Mouse (Mus musculus) stomach, embryonic 14.5 days (tissue): Measurements from ENCODE around the gene Fra10ac1. TPM values are rescaled to one million over a fixed set of nuclear protein-coding genes. Genes with fewer than 3 reads are reported as not detected.

ENCODE experiments used
- ATAC-seq: fragments of 200-750 bp; cut with Nextera tagmentation; 2 replicates; pipeline ENCODE4 v1.8.0; 2017; ENCODE audit warnings: low read depth, moderate TSS enrichment; ENCODE audit not compliant: insufficient number of reproducible peaks, insufficient read depth, low FRiP score
- H3K27ac ChIP-seq: fragments of 300-500 bp; sonication (generic); 2 replicates; pipeline ENCODE4 v1.5.1; 2014; ENCODE audit warnings: mild to moderate bottlenecking, low read length, moderate library complexity, mixed read lengths
- H3K27me3 ChIP-seq: fragments of 300-500 bp; sonication (generic); 2 replicates; pipeline ENCODE4 v1.6.1; 2014; ENCODE audit warnings: low read length, control low read depth, mixed read lengths; ENCODE audit not compliant: control insufficient read depth, insufficient read depth
- H3K36me3 ChIP-seq: fragments of 300-500 bp; sonication (generic); 2 replicates; pipeline ENCODE4 v1.6.1; 2014; ENCODE audit warnings: mild to moderate bottlenecking, control low read depth, low read length, moderate library complexity, mixed read lengths; ENCODE audit not compliant: control insufficient read depth, insufficient read depth
- H3K4me1 ChIP-seq: fragments of 300-500 bp; sonication (generic); 2 replicates; pipeline ENCODE4 v1.6.1; 2014; ENCODE audit warnings: low read length, control low read depth, mixed read lengths; ENCODE audit not compliant: control insufficient read depth, insufficient read depth
- H3K4me2 ChIP-seq: fragments of 300-500 bp; sonication (generic); replicated peaks from 2 replicates; pipeline ENCODE4 v1.6.1; 2014; ENCODE audit warnings: low read depth, low read length, control low read depth
- H3K4me3 ChIP-seq: fragments of 300-500 bp; sonication (generic); 2 replicates; pipeline ENCODE4 v1.5.1; 2014; ENCODE audit warnings: low read depth, low read length, control low read depth
- H3K9ac ChIP-seq: fragments of 300-500 bp; sonication (generic); replicated peaks from 2 replicates; pipeline ENCODE4 v1.6.1; 2014; ENCODE audit warnings: low read depth, mild to moderate bottlenecking, control low read depth, low read length, moderate library complexity, mixed read lengths
- H3K9me3 ChIP-seq: fragments of 300-500 bp; sonication (generic); 2 replicates; pipeline ENCODE4 v1.6.1; 2016; ENCODE audit warnings: low read depth, low read length, control low read depth; ENCODE audit not compliant: control insufficient read depth
- WGBS: fragments of 180-500 bp; shearing (Covaris S2); extraction: QIAGEN DNeasy Blood & Tissue Kit; methylation state at CpG from one replicate; pipeline ENCODE4 v1.1.7; 2014; 5-methylcytosine and 5-hydroxymethylcytosine counted together
- polyA plus RNA-seq: library from polyadenylated mRNA; unstranded; fragments of >200 nt; fragmentation: Nextera tagmentation; extraction: Ambion mirVana; gene quantifications from 2 replicates; pipeline ENCODE4 v1.2.1, GENCODE M21; 2014

The Fra10ac1 gene
- polyA plus RNA-seq, 1 experiment from 2014 or later, result 32.2 TPM

GRCm38 (mm10) chr19:38186631-38187344 is 37.2 kb downstream of the Fra10ac1 start:
- no peaks in the 10 kb centered on the region for H3K9me3 ChIP-seq

GRCm38 (mm10) chr19:38179675-38180074 is 44.3 kb downstream of the Fra10ac1 start:
- Histone ChIP-seq H3K27ac (no peak overlapping the region), H3K36me3 (no peaks in the 10 kb centered on the region), H3K9ac (no peak overlapping the region), H3K27me3 (no peaks in the 10 kb centered on the region), H3K4me3 (no peak overlapping the region), H3K9me3 (no peaks in the 10 kb centered on the region), H3K4me1 (no peaks in the 10 kb centered on the region), H3K4me2 (no peak overlapping the region)
- 87% methylated on average over 9 of the region's 9 CpGs for WGBS
- ATAC-seq, result no peak

More at GRCm38 (mm10) chr19:38186631-38187344, 37.2 kb downstream of the Fra10ac1 start:
- WGBS, result 73% methylated on average over 5 of the region's 5 CpGs
- Histone ChIP-seq H3K36me3 (peaks cover 4% of the 10 kb centered on the region; the same call in 1 of the 2 replicates), H3K4me1 (no peaks in the 10 kb centered on the region), H3K9ac (no peak overlapping the region), H3K27ac (no peak overlapping the region), H3K4me3 (no peak overlapping the region), H3K27me3 (no peaks in the 10 kb centered on the region), H3K4me2 (no peak overlapping the region)
- ATAC-seq, result no peak

- H3K36me3 ChIP-seq, result no peaks in the 10 kb centered on the region
- ATAC-seq, result no peak
- H3K9me3 ChIP-seq, result no peaks in the 10 kb centered on the region
- no peaks in the 10 kb centered on the region for H3K4me1 ChIP-seq
- no peak overlapping the region for H3K27ac ChIP-seq
- WGBS, result 55% methylated on average over 2 of the region's 2 CpGs
- no peak overlapping the region for H3K9ac ChIP-seq
- H3K4me2 ChIP-seq, result no peak overlapping the region
- no peaks in the 10 kb centered on the region for H3K27me3 ChIP-seq
- H3K4me3 ChIP-seq, result no peak overlapping the region
Measured at GRCm38 (mm10) chr19:38164633-38165032, 59.3 kb downstream of the Fra10ac1 start.

- Histone ChIP-seq H3K27ac (no peak overlapping the region), H3K9ac (no peak overlapping the region), H3K9me3 (no peaks in the 10 kb centered on the region), H3K36me3 (no peaks in the 10 kb centered on the region), H3K4me2 (no peak overlapping the region), H3K27me3 (no peaks in the 10 kb centered on the region), H3K4me1 (no peaks in the 10 kb centered on the region), H3K4me3 (no peak overlapping the region)
- 0 out of 2 replicates have a peak, but pooled peaks have one; percentile 53 for ATAC-seq
- WGBS, result 71% methylated on average over 21 of the region's 21 CpGs
Measured at GRCm38 (mm10) chr19:38161648-38162354, 62.2 kb downstream of the Fra10ac1 start.

GRCm38 (mm10) chr19:38156243-38156642 is 67.7 kb downstream of the Fra10ac1 start:
- Histone ChIP-seq H3K4me3 (no peak overlapping the region), H3K9me3 (no peaks in the 10 kb centered on the region), H3K27me3 (no peaks in the 10 kb centered on the region), H3K9ac (no peak overlapping the region), H3K27ac (no peak overlapping the region), H3K4me2 (no peak overlapping the region), H3K4me1 (no peaks in the 10 kb centered on the region), H3K36me3 (no peaks in the 10 kb centered on the region)
- 98% methylated on average over 1 of the region's 1 CpGs for WGBS
- ATAC-seq, result no peak

GRCm38 (mm10) chr19:38143540-38144271 is 80.2 kb downstream of the Fra10ac1 start:
- H3K4me2 ChIP-seq, result no peak overlapping the region
- no peak overlapping the region for H3K9ac ChIP-seq
- H3K4me1 ChIP-seq, result no peaks in the 10 kb centered on the region
- no peaks in the 10 kb centered on the region for H3K9me3 ChIP-seq
- WGBS, result 77% methylated on average over 4 of the region's 4 CpGs
- no peaks in the 10 kb centered on the region for H3K36me3 ChIP-seq
- no peak overlapping the region for H3K27ac ChIP-seq
- H3K27me3 ChIP-seq, result no peaks in the 10 kb centered on the region
- no peak for ATAC-seq
- H3K4me3 ChIP-seq, result no peak overlapping the region

Other genes starting within 250 kb of the Fra10ac1 start
- 22.7 and 25.1 TPM in 2 replicates for gene Myof, start 180.6 kb downstream of the Fra10ac1 start, polyA plus RNA-seq
- 28.5 and 33.3 TPM in 2 replicates for gene Cep55, start 169.1 kb downstream of the Fra10ac1 start, polyA plus RNA-seq
- gene Ffar4, start 127.1 kb downstream of the Fra10ac1 start, polyA plus RNA-seq, result 4.3 and 6.2 TPM in 2 replicates
- gene Rbp4, start 98.9 kb downstream of the Fra10ac1 start, polyA plus RNA-seq, result 19.9 and 21.4 TPM in 2 replicates
- 0.15 and 0.27 TPM in 2 replicates for gene Pde6c, start 91.4 kb downstream of the Fra10ac1 start, polyA plus RNA-seq
- 1.1 and 1.3 TPM in 2 replicates for gene Lgi1, start 40.4 kb upstream of the Fra10ac1 start, polyA plus RNA-seq
- 8.9 and 10.9 TPM in 2 replicates for gene Slc35g1, start 171.8 kb upstream of the Fra10ac1 start, polyA plus RNA-seq